Mouse (Mus musculus) heart, embryonic 11.5 days (tissue): ENCODE measurements around the gene Plrg1. TPM values are rescaled to one million over a fixed set of nuclear protein-coding genes. Genes with fewer than 3 reads are reported as not detected.

Experiments used
- ATAC-seq: fragments of 200-750 bp; cut with Nextera tagmentation; replicated peaks from 2 replicates; pipeline ENCODE4 v1.8.0; 2017; ENCODE audit warnings: moderate library complexity; ENCODE audit not compliant: insufficient number of reproducible peaks, low FRiP score, low TSS enrichment
- H3K27ac ChIP-seq: fragments of 300-500 bp; sonication (generic); 2 replicates; pipeline ENCODE4 v1.5.1; 2014; ENCODE audit warnings: mild to moderate bottlenecking, low read depth, low read length
- H3K27me3 ChIP-seq: fragments of 300-500 bp; sonication (generic); 2 replicates; pipeline ENCODE4 v1.6.1; 2014; ENCODE audit warnings: mild to moderate bottlenecking, low read length, mixed read lengths; ENCODE audit not compliant: control insufficient read depth, insufficient read depth
- H3K36me3 ChIP-seq: fragments of 300-500 bp; sonication (generic); 2 replicates; pipeline ENCODE4 v1.6.1; 2014; ENCODE audit warnings: mild to moderate bottlenecking, low read length, moderate library complexity, mixed read lengths; ENCODE audit not compliant: control insufficient read depth, insufficient read depth
- H3K4me1 ChIP-seq: fragments of 300-500 bp; sonication (generic); 2 replicates; pipeline ENCODE4 v1.6.1; 2014; ENCODE audit warnings: low read length; ENCODE audit not compliant: control insufficient read depth, insufficient read depth
- H3K4me2 ChIP-seq: fragments of 300-500 bp; sonication (generic); 2 replicates; pipeline ENCODE4 v1.6.1; 2014; ENCODE audit warnings: mild to moderate bottlenecking, moderate library complexity
- H3K4me3 ChIP-seq: fragments of 300-500 bp; sonication (generic); 2 replicates; pipeline ENCODE4 v1.5.1; 2014; ENCODE audit warnings: low read depth, low read length
- H3K9ac ChIP-seq: fragments of 300-500 bp; sonication (generic); 2 replicates; pipeline ENCODE4 v1.6.1; 2014; ENCODE audit warnings: mild to moderate bottlenecking, low read depth, low read length, moderate library complexity
- H3K9me3 ChIP-seq: fragments of 300-500 bp; sonication (generic); replicated peaks from 2 replicates; pipeline ENCODE4 v1.6.1; 2016; ENCODE audit warnings: low read length; ENCODE audit not compliant: control insufficient read depth
- WGBS: fragments of 180-500 bp; shearing (Covaris S2); extraction: QIAGEN DNeasy Blood & Tissue Kit; methylation state at CpG from one replicate; pipeline ENCODE4 v1.1.7; 2014; ENCODE audit not compliant: insufficient replicate concordance; 5-methylcytosine and 5-hydroxymethylcytosine counted together
- polyA plus RNA-seq: library from polyadenylated mRNA; unstranded; fragments of >200 nt; fragmentation: Nextera tagmentation; extraction: Ambion mirVana; gene quantifications from 2 replicates; pipeline ENCODE4 v1.2.1, GENCODE M21; 2014

Gene Plrg1
- polyA plus RNA-seq, 1 experiment from 2014 or later: 64.1 TPM

GRCm38 (mm10) chr3:83099651-83100050 is 44.3 kb downstream of the Plrg1 start:
- H3K27ac ChIP-seq: no peak overlapping the region
- no peaks in the 10 kb centered on the region for H3K27me3 ChIP-seq
- H3K4me1 ChIP-seq: 0 out of 2 replicates have a peak, but pooled peaks cover 2% of the 10 kb centered on the region
- no peaks in the 10 kb centered on the region for H3K9me3 ChIP-seq
- WGBS: 74% methylated on average over 6 of the region's 6 CpGs
- H3K4me2 ChIP-seq: no peak overlapping the region
- H3K4me3 ChIP-seq: no peak overlapping the region
- no peak for ATAC-seq
- H3K9ac ChIP-seq: no peak overlapping the region
- no peaks in the 10 kb centered on the region for H3K36me3 ChIP-seq

DNA sequence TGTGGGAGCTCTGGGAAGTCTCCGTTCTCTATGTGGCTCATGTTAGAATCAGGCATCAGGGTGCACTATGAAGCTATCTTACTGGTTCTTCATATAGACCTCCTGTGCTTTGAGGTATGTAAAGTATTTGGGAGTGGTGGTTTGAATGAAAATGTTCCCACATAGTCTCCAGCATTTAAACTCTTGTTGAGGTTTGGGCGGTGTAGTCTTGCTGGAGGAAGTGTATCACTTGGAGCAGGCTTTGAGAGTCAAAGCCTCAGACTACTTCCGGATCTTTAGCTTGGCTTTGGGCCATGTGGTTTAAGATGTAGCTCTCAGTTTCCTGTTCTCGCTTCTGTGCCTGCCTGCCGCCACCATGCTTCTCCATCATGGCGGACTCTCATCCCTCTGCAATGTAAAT is 47.0 kb downstream of the Plrg1 start:
- Histone ChIP-seq H3K9ac (no peak overlapping the region), H3K4me2 (no peak overlapping the region), H3K27me3 (no peaks in the 10 kb centered on the region), H3K9me3 (no peaks in the 10 kb centered on the region), H3K4me1 (0 out of 2 replicates have a peak, but pooled peaks cover 2% of the 10 kb centered on the region), H3K27ac (no peak overlapping the region), H3K4me3 (no peak overlapping the region), H3K36me3 (no peaks in the 10 kb centered on the region)
- 85% methylated on average over 6 of the region's 6 CpGs for WGBS
- ATAC-seq: no peak

- 34% methylated on average over 4 of the region's 4 CpGs for WGBS
- H3K9ac ChIP-seq: no peak overlapping the region
- H3K9me3 ChIP-seq: no peaks in the 10 kb centered on the region
- H3K36me3 ChIP-seq: no peaks in the 10 kb centered on the region
- H3K27me3 ChIP-seq: no peaks in the 10 kb centered on the region
- no peak overlapping the region for H3K4me3 ChIP-seq
- no peak overlapping the region for H3K27ac ChIP-seq
- H3K4me2 ChIP-seq: no peak overlapping the region
- H3K4me1 ChIP-seq: no peaks in the 10 kb centered on the region; the same call in 1 of the 2 replicates
- ATAC-seq: no peak
Observed at GRCm38 (mm10) chr3:83110163-83110562, 54.8 kb downstream of the Plrg1 start.

- 66% methylated on average over 7 of the region's 7 CpGs for WGBS
- H3K4me2 ChIP-seq: no peak overlapping the region
- no peaks in the 10 kb centered on the region for H3K27me3 ChIP-seq
- no peak overlapping the region for H3K27ac ChIP-seq
- no peaks in the 10 kb centered on the region; the same call in 1 of the 2 replicates for H3K4me1 ChIP-seq
- no peaks in the 10 kb centered on the region for H3K9me3 ChIP-seq
- H3K4me3 ChIP-seq: no peak overlapping the region
- H3K9ac ChIP-seq: no peak overlapping the region
- no peaks in the 10 kb centered on the region for H3K36me3 ChIP-seq
- ATAC-seq: no peak
Observed at GRCm38 (mm10) chr3:83111485-83112261, 56.4 kb downstream of the Plrg1 start.

DNA sequence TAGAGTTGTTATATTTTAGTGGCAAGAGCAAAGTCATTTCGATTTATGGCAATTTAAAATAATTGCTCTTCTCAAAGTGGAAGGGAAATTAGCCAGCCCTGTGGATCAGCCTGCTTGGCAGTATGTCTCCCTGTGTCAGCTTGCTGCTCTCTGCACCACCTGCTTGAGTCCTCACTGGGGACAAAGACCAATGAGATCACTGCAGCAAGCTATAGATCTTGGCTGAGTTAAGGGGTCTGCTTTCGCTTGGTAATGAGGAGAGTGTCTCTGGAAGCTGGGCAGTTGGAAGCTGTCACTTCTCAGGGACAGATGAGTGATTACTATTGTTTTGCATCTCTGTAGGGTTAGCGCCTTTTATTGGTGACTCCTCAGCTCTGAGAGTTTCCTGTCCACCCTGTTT is 57.5 kb downstream of the Plrg1 start:
- no peak overlapping the region for H3K9ac ChIP-seq
- no peak overlapping the region for H3K27ac ChIP-seq
- WGBS: 32% methylated on average over 3 of the region's 3 CpGs
- no peak overlapping the region for H3K4me2 ChIP-seq
- ATAC-seq: no peak
- H3K4me3 ChIP-seq: no peak overlapping the region
- H3K27me3 ChIP-seq: no peaks in the 10 kb centered on the region
- no peaks in the 10 kb centered on the region for H3K36me3 ChIP-seq
- no peaks in the 10 kb centered on the region for H3K9me3 ChIP-seq
- no peaks in the 10 kb centered on the region; the same call in 1 of the 2 replicates for H3K4me1 ChIP-seq

- H3K36me3 ChIP-seq: no peaks in the 10 kb centered on the region
- no peak overlapping the region for H3K27ac ChIP-seq
- H3K4me2 ChIP-seq: no peak overlapping the region
- H3K9ac ChIP-seq: no peak overlapping the region
- ATAC-seq: no peak
- whole genome bisulfite sequencing: 55% methylated on average over 1 of the region's 1 CpGs
- no peaks in the 10 kb centered on the region for H3K27me3 ChIP-seq
- H3K4me3 ChIP-seq: no peak overlapping the region
- no peaks in the 10 kb centered on the region; the same call in 1 of the 2 replicates for H3K4me1 ChIP-seq
- H3K9me3 ChIP-seq: no peaks in the 10 kb centered on the region
Observed at GRCm38 (mm10) chr3:83114946-83115345, 59.6 kb downstream of the Plrg1 start.

DNA sequence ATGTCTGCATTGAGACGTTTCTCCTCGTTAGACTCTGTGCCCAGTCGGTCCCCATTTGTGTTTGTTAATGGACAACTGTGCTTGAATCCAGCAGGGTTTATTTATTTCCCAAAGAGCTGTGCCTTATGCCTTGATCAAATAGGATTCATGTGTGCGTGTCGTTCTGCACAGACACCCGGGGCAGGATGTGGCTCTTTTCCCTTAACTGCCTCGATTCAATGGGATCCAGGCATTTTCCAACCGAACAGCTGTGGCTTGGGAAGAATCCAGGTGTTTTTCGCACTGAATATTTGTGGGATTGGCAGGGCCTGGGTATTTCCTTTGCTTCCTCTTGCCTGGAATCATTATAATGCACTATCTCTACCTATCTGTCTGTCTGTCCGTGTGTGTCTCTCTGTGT is 62.3 kb downstream of the Plrg1 start:
- Histone ChIP-seq H3K27ac (no peak overlapping the region), H3K9ac (no peak overlapping the region), H3K4me1 (no peaks in the 10 kb centered on the region; the same call in 1 of the 2 replicates), H3K27me3 (no peaks in the 10 kb centered on the region), H3K4me2 (no peak overlapping the region), H3K4me3 (no peak overlapping the region), H3K9me3 (no peaks in the 10 kb centered on the region), H3K36me3 (no peaks in the 10 kb centered on the region)
- 75% methylated on average over 10 of the region's 10 CpGs for WGBS
- no peak for ATAC-seq
